Mouse (Mus musculus) embryonic facial prominence, embryonic 10.5 days (tissue): ENCODE results near the gene Lztr1. TPM values are rescaled to one million over a fixed set of nuclear protein-coding genes. Genes with fewer than 3 reads are reported as not detected.
"Not testable (repeated sequence)": the region's sequence is repeated elsewhere in the genome, so short reads cannot be mapped to it uniquely, and the experiment has no call there.

Experiments
- DNase-seq: peaks from one replicate; pipeline ENCODE4 v3.0.0-alpha.2; 2017; ENCODE audit warnings: low spot score
- H3K27ac ChIP-seq: fragments of 300-500 bp; sonication (generic); replicated peaks from 2 replicates; pipeline ENCODE4 v1.5.1; 2016; ENCODE audit warnings: mild to moderate bottlenecking
- H3K27me3 ChIP-seq: fragments of 300-500 bp; sonication (generic); replicated peaks from 2 replicates; pipeline ENCODE4 v1.6.1; 2016; ENCODE audit warnings: low read depth, mild to moderate bottlenecking; ENCODE audit not compliant: poor library complexity, severe bottlenecking
- H3K36me3 ChIP-seq: fragments of 300-500 bp; sonication (generic); replicated peaks from 2 replicates; pipeline ENCODE4 v1.6.1; 2016; ENCODE audit warnings: mild to moderate bottlenecking, moderate library complexity
- H3K4me1 ChIP-seq: fragments of 300-500 bp; sonication (generic); 2 replicates; pipeline ENCODE4 v1.6.1; 2016
- H3K4me3 ChIP-seq: fragments of 300-500 bp; sonication (generic); 2 replicates; pipeline ENCODE4 v1.5.1; 2016; ENCODE audit warnings: mild to moderate bottlenecking, moderate library complexity
- H3K9me3 ChIP-seq: fragments of 300-500 bp; sonication (generic); 2 replicates; pipeline ENCODE4 v1.6.1; 2016; ENCODE audit warnings: mild to moderate bottlenecking
- WGBS: fragments of 180-500 bp; shearing (Covaris S2); methylation state at CpG from one replicate; pipeline ENCODE4 v1.1.7; 2016; 5-methylcytosine and 5-hydroxymethylcytosine counted together
- polyA plus RNA-seq: library from polyadenylated mRNA; unstranded; fragments of >200 nt; fragmentation: Nextera tagmentation; extraction: Ambion mirVana; gene quantifications from 2 replicates; pipeline ENCODE4 v1.2.1, GENCODE M21; 2016

The Lztr1 gene
- polyA plus RNA-seq, 1 experiment from 2014 or later = 87.5 TPM

- Histone ChIP-seq H3K4me1 (peaks cover 12% of the 10 kb centered on the region), H3K27me3 (peaks cover 37% of the 10 kb centered on the region), H3K9me3 (no peaks in the 10 kb centered on the region), H3K27ac (no peak overlapping the region), H3K36me3 (peaks cover 42% of the 10 kb centered on the region), H3K4me3 (peak overlapping the region; percentile 64)
- 47% methylated on average over 14 of the region's 14 CpGs for WGBS
- no peak for DNase-seq
Observed at GRCm38 (mm10) chr16:17488478-17489468, 19.7 kb upstream of the Lztr1 start.

GRCm38 (mm10) chr16:17489469-17490111 lies 18.9 kb upstream of the Lztr1 start, which contains the start of gene Aifm3:
Gene Aifm3, plus strand, starts transcription at chr16:17489611.
- Histone ChIP-seq H3K36me3 (peaks cover 34% of the 10 kb centered on the region), H3K9me3 (no peaks in the 10 kb centered on the region), H3K4me3 (peak within 1 kb of the TSS; percentile 64), H3K4me1 (peaks cover 12% of the 10 kb centered on the region), H3K27me3 (peaks cover 37% of the 10 kb centered on the region), H3K27ac (peak within 1 kb of the TSS; percentile 48; the same call in 1 of the 2 replicates)
- peak; percentile 45 for DNase-seq
- 1% methylated on average over 47 of the region's 47 CpGs for WGBS

- no peak for DNase-seq
- WGBS = 86% methylated on average over 5 of the region's 5 CpGs
- peaks cover 19% of the 10 kb centered on the region for H3K36me3 ChIP-seq
- no peaks in the 10 kb centered on the region for H3K9me3 ChIP-seq
- H3K4me1 ChIP-seq = peaks cover 12% of the 10 kb centered on the region
- no peak overlapping the region for H3K27ac ChIP-seq
- H3K27me3 ChIP-seq = peaks cover 37% of the 10 kb centered on the region
- H3K4me3 ChIP-seq = no peak overlapping the region
Observed at GRCm38 (mm10) chr16:17491154-17491553, 17.3 kb upstream of the Lztr1 start.

GRCm38 (mm10) chr16:17491896-17492561 lies 16.5 kb upstream of the Lztr1 start:
- H3K4me1 ChIP-seq = peaks cover 19% of the 10 kb centered on the region
- WGBS = 74% methylated on average over 5 of the region's 5 CpGs
- H3K9me3 ChIP-seq = no peaks in the 10 kb centered on the region
- H3K36me3 ChIP-seq = peaks cover 10% of the 10 kb centered on the region
- H3K27me3 ChIP-seq = peaks cover 37% of the 10 kb centered on the region
- DNase-seq = no peak
- H3K4me3 ChIP-seq = no peak overlapping the region
- H3K27ac ChIP-seq = no peak overlapping the region

GRCm38 (mm10) chr16:17496499-17497305 lies 11.8 kb upstream of the Lztr1 start:
- no peak overlapping the region; the same call in 1 of the 2 replicates for H3K27ac ChIP-seq
- H3K4me3 ChIP-seq = no peak overlapping the region
- DNase-seq = no peak
- no peaks in the 10 kb centered on the region for H3K36me3 ChIP-seq
- no peaks in the 10 kb centered on the region for H3K9me3 ChIP-seq
- H3K4me1 ChIP-seq = peaks cover 14% of the 10 kb centered on the region
- H3K27me3 ChIP-seq = peaks cover 5% of the 10 kb centered on the region
- 67% methylated on average over 2 of the region's 2 CpGs for WGBS

GRCm38 (mm10) chr16:17499249-17499883 lies 9.1 kb upstream of the Lztr1 start:
- Histone ChIP-seq H3K27me3 (no peaks in the 10 kb centered on the region), H3K27ac (peak overlapping the region; percentile 30; the same call in 1 of the 2 replicates)

GRCm38 (mm10) chr16:17502681-17503080 lies 5.8 kb upstream of the Lztr1 start:
- Histone ChIP-seq H3K4me3 (no peak overlapping the region), H3K9me3 (no peaks in the 10 kb centered on the region), H3K36me3 (no peaks in the 10 kb centered on the region), H3K27ac (no peak overlapping the region), H3K27me3 (no peaks in the 10 kb centered on the region), H3K4me1 (peaks cover 7% of the 10 kb centered on the region)
- no peak for DNase-seq
- 88% methylated on average over 4 of the region's 4 CpGs for WGBS

More at GRCm38 (mm10) chr16:17499249-17499883, 9.1 kb upstream of the Lztr1 start:
- peak overlapping the region; percentile 8; the same call in 1 of the 2 replicates for H3K4me3 ChIP-seq
- no peaks in the 10 kb centered on the region for H3K9me3 ChIP-seq
- peak; percentile 51 for DNase-seq
- peaks cover 14% of the 10 kb centered on the region for H3K4me1 ChIP-seq
- H3K36me3 ChIP-seq = no peaks in the 10 kb centered on the region
- 28% methylated on average over 10 of the region's 10 CpGs for WGBS

- DNase-seq = no peak
- H3K27me3 ChIP-seq = no peaks in the 10 kb centered on the region
- WGBS = 83% methylated on average over 5 of the region's 5 CpGs
Observed at GRCm38 (mm10) chr16:17507018-17507552, 1.4 kb upstream of the Lztr1 start.

GRCm38 (mm10) chr16:17508031-17508430 lies 457 bp upstream of the Lztr1 start:
- not testable (repeated sequence) for H3K9me3 ChIP-seq, DNase-seq, H3K27me3 ChIP-seq
- Histone ChIP-seq H3K27ac (peak overlapping the region; percentile 88), H3K36me3 (peaks cover 24% of the 10 kb centered on the region), H3K4me3 (peak overlapping the region; percentile 77), H3K4me1 (peaks cover 16% of the 10 kb centered on the region)
- WGBS = 31% methylated on average over 3 of the region's 3 CpGs

More at GRCm38 (mm10) chr16:17507018-17507552, 1.4 kb upstream of the Lztr1 start:
- peaks cover 15% of the 10 kb centered on the region for H3K36me3 ChIP-seq
- no peak overlapping the region for H3K27ac ChIP-seq
- H3K9me3 ChIP-seq = no peaks in the 10 kb centered on the region
- H3K4me3 ChIP-seq = no peak overlapping the region
- peaks cover 16% of the 10 kb centered on the region for H3K4me1 ChIP-seq

- peak overlapping the region; percentile 77 for H3K4me3 ChIP-seq
- H3K9me3 ChIP-seq = no peaks in the 10 kb centered on the region
- no peak for DNase-seq
- H3K4me1 ChIP-seq = peaks cover 16% of the 10 kb centered on the region
- 12% methylated on average over 9 of the region's 9 CpGs for WGBS
- peaks cover 36% of the 10 kb centered on the region for H3K36me3 ChIP-seq
- H3K27me3 ChIP-seq = no peaks in the 10 kb centered on the region
- peak overlapping the region; percentile 88 for H3K27ac ChIP-seq
Observed at GRCm38 (mm10) chr16:17509240-17509597, 731 bp downstream of the Lztr1 start.

GRCm38 (mm10) chr16:17510143-17510542 lies 1.7 kb downstream of the Lztr1 start:
- no peak overlapping the region for H3K27ac ChIP-seq
- H3K36me3 ChIP-seq = peaks cover 45% of the 10 kb centered on the region
- no peak for DNase-seq
- no peaks in the 10 kb centered on the region for H3K27me3 ChIP-seq
- H3K9me3 ChIP-seq = no peaks in the 10 kb centered on the region
- peak overlapping the region; percentile 77 for H3K4me3 ChIP-seq
- WGBS = 95% methylated on average over 2 of the region's 2 CpGs
- H3K4me1 ChIP-seq = peaks cover 16% of the 10 kb centered on the region
